Comparison of ENCODE assay signal across 16 mouse cellular contexts in the genomic region with DNA sequence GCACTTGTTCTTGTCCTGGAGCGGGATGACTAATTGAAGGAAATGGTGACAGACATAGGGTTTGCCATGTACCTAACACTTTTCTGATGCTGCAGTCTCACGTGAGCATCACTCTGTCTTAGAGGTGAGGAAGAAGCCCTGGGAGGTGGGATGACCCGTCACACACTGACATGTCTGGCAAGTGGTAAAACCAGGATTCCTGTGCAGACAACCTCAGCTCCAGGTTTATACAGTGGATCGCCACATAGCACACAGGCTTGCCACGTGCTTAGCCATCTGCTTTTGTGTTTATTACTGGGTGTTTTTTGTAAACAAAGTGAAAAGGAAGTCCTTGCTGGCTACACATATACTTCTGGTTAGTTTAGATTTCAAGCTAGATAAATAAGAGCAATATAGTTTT.
"Had no signal": no experiment of that assay in that cellular context is flagged by ENCODE, and none has a peak within 500 bp of the region (broad histone marks: within the 10 kb centered on the region; RNA-seq: fewer than 3 reads in every experiment).

No protein-coding gene starts in this region.

- H3K9ac ChIP-seq: neural tube, embryonic 13.5 days; neural tube, embryonic 15.5 days; stomach, embryonic 15.5 days had no signal

- H3K4me1 ChIP-seq: stomach, embryonic 15.5 days had no signal

- H3K36me3 ChIP-seq: neural tube, embryonic 15.5 days had no signal

- H3K27me3 ChIP-seq: neural tube, embryonic 13.5 days; neural tube, embryonic 15.5 days; stomach, embryonic 15.5 days had no signal

- H3K9me3 ChIP-seq: neural tube, embryonic 13.5 days; neural tube, embryonic 15.5 days; stomach, embryonic 15.5 days had no signal

- H3K4me3 ChIP-seq: neural tube, embryonic 13.5 days; neural tube, embryonic 15.5 days; stomach, embryonic 15.5 days had no signal

- DNase-seq: retina, postnatal 1 day; right cerebral cortex, adult 18-20 months; right cerebral cortex, postnatal 14 days; right cerebral cortex, postnatal 25 days; right cerebral cortex, postnatal 4 days; spleen, adult 18-20 months; thymus, adult 18-20 months; thymus, adult 2 months; thymus, postnatal 14 days; thymus, postnatal 25 days; thymus, postnatal 36 days; thymus, postnatal 4 days had no signal

- H3K27ac ChIP-seq: neural tube, embryonic 13.5 days; neural tube, embryonic 15.5 days; stomach, embryonic 15.5 days; stomach, postnatal 0 days had no signal
